Mouse (Mus musculus) CH12.LX (cell line): Measurements from ENCODE around the gene Zdhhc18. TPM values are rescaled to one million over a fixed set of nuclear protein-coding genes. Genes with fewer than 3 reads are reported as not detected.
"Not testable (repeated sequence)": the region's sequence is repeated elsewhere in the genome, so short reads cannot be mapped to it uniquely, and the experiment has no call there.

ENCODE experiments used
- DNase-seq: peaks from one replicate; pipeline ENCODE4 v3.0.0-alpha.2; 2013; ENCODE audit errors: extremely low read depth
- H3K27ac ChIP-seq: 2 replicates; pipeline ENCODE4 v1.5.1; 2012; ENCODE audit warnings: low read depth, mild to moderate bottlenecking, control low read depth, moderate library complexity; ENCODE audit not compliant: insufficient read depth
- H3K27me3 ChIP-seq: replicated peaks from 2 replicates; pipeline ENCODE3; 2012; ENCODE audit warnings: inconsistent platforms
- H3K36me3 ChIP-seq, 2 experiments: replicated peaks in 1 of 2; 2 replicates each; pipeline versions ENCODE3 to v1.6.1; 2012; ENCODE audit warnings: inconsistent platforms in 1 of 2, low read length in 1 of 2, mild to moderate bottlenecking in 1 of 2, mixed read lengths in 1 of 2, moderate library complexity in 1 of 2; ENCODE audit not compliant: control insufficient read depth in 1 of 2, insufficient read depth in 1 of 2
- H3K4me1 ChIP-seq, 2 experiments: 2 replicates each; pipeline ENCODE4 v1.6.1; 2012; ENCODE audit warnings: inconsistent platforms in 1 of 2, moderate library complexity in 1 of 2; ENCODE audit not compliant: insufficient read depth in 2 of 2, control insufficient read depth in 1 of 2
- H3K4me2 ChIP-seq: 2 replicates; pipeline ENCODE4 v1.6.1; 2012; ENCODE audit warnings: low read depth, mild to moderate bottlenecking, control low read depth; ENCODE audit not compliant: poor library complexity, insufficient read depth, severe bottlenecking
- H3K4me3 ChIP-seq, 3 experiments: fragments of 150-350 bp in 1 of 3; sonication (generic) in 1 of 3; replicated peaks in 1 of 3; 2 replicates each; pipeline versions ENCODE3 to v1.5.1; 2011 to 2012; ENCODE audit warnings: low read depth in 2 of 3, low read length in 2 of 3, mild to moderate bottlenecking in 2 of 3, moderate library complexity in 2 of 3, control low read depth in 1 of 3, improper control_type of control experiment in 1 of 3, inconsistent platforms in 1 of 3, mixed read lengths in 1 of 3; ENCODE audit not compliant: poor library complexity in 1 of 3
- H3K79me2 ChIP-seq: replicated peaks from 2 replicates; pipeline ENCODE4 v1.6.1; 2012; ENCODE audit warnings: mild to moderate bottlenecking, moderate library complexity; ENCODE audit not compliant: control insufficient read depth, poor library complexity, insufficient read depth, severe bottlenecking; ENCODE audit errors: extremely low read depth
- H3K9ac ChIP-seq: 2 replicates; pipeline ENCODE4 v1.6.1; 2012; ENCODE audit warnings: low read depth, mild to moderate bottlenecking, control low read depth, moderate library complexity; ENCODE audit not compliant: insufficient read depth
- H3K9me3 ChIP-seq: replicated peaks from 2 replicates; pipeline ENCODE3; 2012; ENCODE audit warnings: low read length, inconsistent platforms, mixed read lengths
- CHD2 ChIP-seq: IDR thresholded peaks from 2 replicates; pipeline ENCODE4 v1.6.1; 2011; ENCODE audit warnings: low read length, improper control_type of control experiment
- CTCF ChIP-seq, 2 experiments: IDR thresholded peaks in 1 of 2; conservative IDR thresholded peaks in 1 of 2; 2 replicates each; pipeline ENCODE4 v1.5.1; 2011 to 2012; ENCODE audit warnings: low read depth in 2 of 2, low read length in 2 of 2, improper control_type of control experiment in 1 of 2, inconsistent platforms in 1 of 2, mild to moderate bottlenecking in 1 of 2, moderate library complexity in 1 of 2
- GABPA ChIP-seq: IDR thresholded peaks from 2 replicates; pipeline ENCODE4 v1.6.1; 2012; ENCODE audit warnings: low read depth, low read length, improper control_type of control experiment, inconsistent platforms; ENCODE audit not compliant: insufficient replicate concordance
- HCFC1 ChIP-seq: IDR thresholded peaks from 2 replicates; pipeline ENCODE4 v1.6.1; 2012; ENCODE audit warnings: low read depth, mild to moderate bottlenecking, inconsistent platforms, low read length, improper control_type of control experiment
- JUND ChIP-seq: conservative IDR thresholded peaks from 2 replicates; pipeline ENCODE4 v1.6.1; 2011; ENCODE audit warnings: low read depth, low read length, improper control_type of control experiment
- KAT2A ChIP-seq: IDR thresholded peaks from 2 replicates; pipeline ENCODE4 v1.6.1; 2012; ENCODE audit warnings: low read length, improper control_type of control experiment, inconsistent platforms; ENCODE audit not compliant: insufficient replicate concordance
- MAFK ChIP-seq: IDR thresholded peaks from 2 replicates; pipeline ENCODE4 v1.6.1; 2011; ENCODE audit warnings: low read length, improper control_type of control experiment; ENCODE audit not compliant: insufficient replicate concordance
- MAX ChIP-seq: IDR thresholded peaks from 2 replicates; pipeline ENCODE4 v1.6.1; 2011; ENCODE audit warnings: low read length, improper control_type of control experiment
- MEF2A ChIP-seq: IDR thresholded peaks from 2 replicates; pipeline ENCODE4 v1.6.1; 2014; ENCODE audit warnings: low read depth, mild to moderate bottlenecking, inconsistent platforms, low read length, improper control_type of control experiment, borderline replicate concordance
- MXI1 ChIP-seq: IDR thresholded peaks from 2 replicates; pipeline ENCODE4 v1.6.1; 2011; ENCODE audit warnings: mild to moderate bottlenecking, low read depth, low read length, improper control_type of control experiment
- MYC ChIP-seq: IDR thresholded peaks from 2 replicates; pipeline ENCODE4 v1.6.1; 2011; ENCODE audit warnings: low read depth, mild to moderate bottlenecking, improper control_type of control experiment, low read length
- POLR2AphosphoS2 ChIP-seq: IDR thresholded peaks from 2 replicates; pipeline ENCODE4 v1.6.1; 2011; ENCODE audit warnings: low read depth, low read length, improper control_type of control experiment
- RAD21 ChIP-seq: IDR thresholded peaks from 2 replicates; pipeline ENCODE4 v1.6.1; 2011; ENCODE audit warnings: low read depth, mild to moderate bottlenecking, low read length, improper control_type of control experiment, moderate library complexity
- RCOR1 ChIP-seq: conservative IDR thresholded peaks from 2 replicates; pipeline ENCODE4 v1.6.1; 2012; ENCODE audit warnings: low read depth, mild to moderate bottlenecking, inconsistent platforms, low read length, improper control_type of control experiment
- SMC3 ChIP-seq: IDR thresholded peaks from 2 replicates; pipeline ENCODE4 v1.6.1; 2011; ENCODE audit warnings: low read depth, low read length, improper control_type of control experiment
- TBP ChIP-seq: conservative IDR thresholded peaks from 2 replicates; pipeline ENCODE4 v1.6.1; 2011; ENCODE audit warnings: low read depth, low read length, improper control_type of control experiment
- UBTF ChIP-seq: IDR thresholded peaks from 2 replicates; pipeline ENCODE4 v1.6.1; 2012; ENCODE audit warnings: low read depth, mild to moderate bottlenecking, inconsistent platforms, low read length, improper control_type of control experiment, moderate library complexity
- USF2 ChIP-seq: conservative IDR thresholded peaks from 2 replicates; pipeline ENCODE4 v1.6.1; 2011; ENCODE audit warnings: low read depth, low read length, improper control_type of control experiment
- ZC3H11A ChIP-seq: IDR thresholded peaks from 2 replicates; pipeline ENCODE4 v1.6.1; 2012; ENCODE audit warnings: low read depth, mild to moderate bottlenecking, inconsistent platforms, low read length, improper control_type of control experiment
- ZKSCAN1 ChIP-seq: IDR thresholded peaks from 2 replicates; pipeline ENCODE4 v1.6.1; 2012; ENCODE audit warnings: low read depth, inconsistent platforms, low read length, improper control_type of control experiment, borderline replicate concordance
- dilution Hi-C: fragments of 300-500 bp; cut with MboI; formaldehyde crosslinking; loops from 2 replicates; pipeline ENCODE4 v1.14.3; 2020; ENCODE audit warnings: low sequenced_read_pairs; ENCODE audit not compliant: extremely low pct_unique_long_range_greater_than_20kb, extremely low pct_ligation_motif_present
- in situ Hi-C: fragments of 300-500 bp; cut with MboI; formaldehyde crosslinking; loops from 3 replicates; pipeline ENCODE4 v1.14.3; 2019; ENCODE audit warnings: low sequenced_read_pairs, low pct_ligation_motif_present, low pct_unique_long_range_greater_than_20kb, mixed read lengths
- polyA plus RNA-seq: library from polyadenylated mRNA; unstranded; fragments of >175 nt; gene quantifications from 2 replicates; pipeline ENCODE4 v1.2.1, GENCODE M21; 2012; ENCODE audit warnings: low read depth; ENCODE audit not compliant: insufficient read length
- total RNA-seq, 2 experiments: library from RNA; depleted of rRNA; stranded (reverse); fragments of 300-350 nt in 1 of 2; fragments of >200 nt in 1 of 2; gene quantifications; 2 replicates each; pipeline ENCODE4 v1.2.3; 2012 to 2014

The Zdhhc18 gene
- total and polyA plus RNA-seq, 3 experiments = 15.9 to 31.0 (median 24.3) TPM

DNA sequence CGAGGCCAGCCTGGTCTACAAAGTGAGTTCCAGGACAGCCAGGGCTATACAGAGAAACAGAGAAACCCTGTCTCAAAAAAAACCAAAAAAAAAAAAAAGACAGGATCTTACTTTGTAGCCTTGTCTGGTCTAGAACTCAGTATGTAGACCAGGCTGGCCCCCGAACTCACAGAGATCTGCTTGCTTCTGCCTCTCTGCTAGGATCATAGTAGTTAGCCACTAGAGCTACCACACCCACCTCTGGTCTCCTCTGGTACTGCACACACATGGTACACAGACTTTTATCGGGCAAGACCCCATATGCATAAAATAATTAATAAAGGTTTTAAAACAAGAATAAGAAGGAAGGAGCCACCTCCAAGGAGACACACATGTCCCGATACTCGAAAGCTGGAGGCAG, 4.1 kb upstream of the Zdhhc18 start:
- H3K4me2 ChIP-seq, H3K27ac ChIP-seq, dilution Hi-C loops, H3K4me3 ChIP-seq, H3K9me3 ChIP-seq, DNase-seq, in situ Hi-C loops, H3K36me3 ChIP-seq, H3K27me3 ChIP-seq, H3K79me2 ChIP-seq, H3K9ac ChIP-seq: not testable (repeated sequence)
- H3K4me1 ChIP-seq = peaks cover 17 to 47% of the 10 kb centered on the region in 2 experiments
- TF ChIP-seq CTCF (conservative IDR thresholded peaks at IDR 0.05 in 1 of 2, IDR thresholded peaks at IDR 0.05 in 1 of 2; ENCODE audit: low read depth in 2 of 2, low read length in 2 of 2) = peak in 1 of 2 experiments; percentile 3; a peak in 1 of 4 replicates

DNA sequence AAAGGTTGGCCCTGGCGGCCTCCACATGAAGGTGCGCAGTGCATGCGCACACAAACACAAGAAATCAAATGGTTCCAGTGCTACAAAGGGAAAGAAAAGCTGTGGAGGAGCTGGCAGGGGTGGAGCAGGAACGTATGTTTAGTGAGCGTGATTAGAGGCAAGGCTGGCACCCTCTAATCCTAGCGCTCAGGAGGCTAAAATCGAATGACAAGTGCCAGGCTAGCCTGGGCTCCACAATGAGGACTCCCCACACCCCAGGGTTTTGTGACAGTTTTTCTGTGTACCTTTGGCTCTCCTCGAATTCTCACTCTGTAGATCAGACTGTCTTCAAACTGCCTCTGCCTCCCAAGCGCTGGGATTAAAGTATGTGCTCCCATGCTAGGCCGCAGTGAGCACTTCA, 2.8 kb upstream of the Zdhhc18 start:
- dilution Hi-C loops (no loop called here), in situ Hi-C loops (no loop called here)
- H3K4me3 ChIP-seq = no peak overlapping the region
- H3K27me3 ChIP-seq = no peaks in the 10 kb centered on the region
- no peak for DNase-seq
- H3K9me3 ChIP-seq = no peaks in the 10 kb centered on the region
- no peak overlapping the region for H3K27ac ChIP-seq
- H3K36me3 ChIP-seq = peaks cover 0 to 3% of the 10 kb centered on the region in 2 experiments
- H3K79me2 ChIP-seq = no peaks in the 10 kb centered on the region; the same call in 1 of the 2 replicates
- H3K4me1 ChIP-seq = peaks cover 16 to 43% of the 10 kb centered on the region in 2 experiments
- no peak overlapping the region for H3K4me2 ChIP-seq
- H3K9ac ChIP-seq = no peak overlapping the region
- TF ChIP-seq MXI1 = no peak
- no peak for TF ChIP-seq CHD2
- TF ChIP-seq ZKSCAN1 = no peak
- no peak for TF ChIP-seq RAD21
- no peak for TF ChIP-seq SMC3
- TF ChIP-seq RCOR1 = no peak
- no peak for TF ChIP-seq POLR2AphosphoS2
- no peak for TF ChIP-seq MAX
- no peak for TF ChIP-seq KAT2A
- TF ChIP-seq ZC3H11A = no peak
- TF ChIP-seq HCFC1 = no peak
- no peak for TF ChIP-seq MYC
- no peak for TF ChIP-seq GABPA
- TF ChIP-seq MEF2A = no peak
- TF ChIP-seq TBP = no peak
- no peak for TF ChIP-seq MAFK
- no peak for TF ChIP-seq UBTF
- no peak for TF ChIP-seq JUND
- TF ChIP-seq USF2 = no peak
